Mouse (Mus musculus) monocyte, adult 5-6 weeks (primary cell): ENCODE results near the gene As3mt. TPM values are rescaled to one million over a fixed set of nuclear protein-coding genes. Genes with fewer than 3 reads are reported as not detected.
"Not testable (repeated sequence)": the region's sequence is repeated elsewhere in the genome, so short reads cannot be mapped to it uniquely, and the experiment has no call there.

Source experiments
- ATAC-seq: fragments of 153-309, 156-312 bp; replicated peaks from 2 replicates; pipeline ENCODE4 v1.8.0; 2017; ENCODE audit warnings: mild to moderate bottlenecking; ENCODE audit not compliant: low TSS enrichment, insufficient number of reproducible peaks, severe bottlenecking, poor library complexity, low FRiP score
- total RNA-seq: library from RNA; stranded (forward); fragments of 200-1000, 200-491, 200-594 nt; gene quantifications from 3 replicates; pipeline ENCODE4 v1.2.3, GENCODE M21; 2017

Gene As3mt
- total RNA-seq, 1 experiment from 2014 or later: 43.3 TPM

GRCm38 (mm10) chr19:46766125-46766524 lies 58.9 kb downstream of the As3mt start:
- ATAC-seq: no peak

- ATAC-seq: no peak
Observed at GRCm38 (mm10) chr19:46769759-46770158, 62.5 kb downstream of the As3mt start.

GRCm38 (mm10) chr19:46771801-46772200 lies 64.5 kb downstream of the As3mt start:
- no peak for ATAC-seq

- no peak for ATAC-seq
Observed at GRCm38 (mm10) chr19:46776391-46776790, 69.1 kb downstream of the As3mt start.

GRCm38 (mm10) chr19:46776850-46777249 lies 69.6 kb downstream of the As3mt start:
- ATAC-seq: no peak

GRCm38 (mm10) chr19:46777928-46778680 lies 70.8 kb downstream of the As3mt start:
- no peak for ATAC-seq

GRCm38 (mm10) chr19:46779130-46779529 lies 71.9 kb downstream of the As3mt start:
- ATAC-seq: not testable (repeated sequence)

- ATAC-seq: no peak
Observed at GRCm38 (mm10) chr19:46784038-46784437, 76.8 kb downstream of the As3mt start.

GRCm38 (mm10) chr19:46784502-46784901 lies 77.2 kb downstream of the As3mt start:
- ATAC-seq: no peak

- no peak for ATAC-seq
Observed at GRCm38 (mm10) chr19:46785633-46786032, 78.4 kb downstream of the As3mt start.

- no peak for ATAC-seq
Observed at GRCm38 (mm10) chr19:46789782-46790181, 82.5 kb downstream of the As3mt start.

Other genes starting within 250 kb of the As3mt start
- 35.4 to 50.0 TPM (median 39.9 TPM) in 3 replicates for gene Trim8, start 205.8 kb upstream of the As3mt start, total RNA-seq
- 7.1 to 26.2 TPM (median 18.2 TPM) in 3 replicates for gene Arl3, start 134.3 kb upstream of the As3mt start, total RNA-seq
- gene Sfxn2, start 134.1 kb upstream of the As3mt start, total RNA-seq: 8.9 to 11.1 TPM (median 10.2 TPM) in 3 replicates
- gene Wbp1l, start 108.4 kb upstream of the As3mt start, total RNA-seq: 45.5 to 72.9 TPM (median 56.5 TPM) in 3 replicates
- 1.6 to 6.0 TPM (median 3.4 TPM) in 3 replicates for gene Cyp17a1, start 34.3 kb upstream of the As3mt start, total RNA-seq
- gene Borcs7, start 17.6 kb upstream of the As3mt start, total RNA-seq: 10.0 to 20.7 TPM (median 12.4 TPM) in 3 replicates
- gene Cnnm2, start 54.1 kb downstream of the As3mt start, total RNA-seq: 2.6 to 10.0 TPM (median 5.9 TPM) in 3 replicates